Mouse (Mus musculus) layer of hippocampus, adult 18-20 months (tissue): ENCODE measurements around the gene Neurl1a. TPM values are rescaled to one million over a fixed set of nuclear protein-coding genes. Genes with fewer than 3 reads are reported as not detected.
A peak's percentile ranks its signal among the peaks of the same experiment; 100 is the strongest.

ENCODE experiments used
- DNase-seq, 2 experiments: peaks; one replicate each; pipeline ENCODE4 v3.0.0; 2022; ENCODE audit warnings: low spot score in 2 of 2
- total RNA-seq, 2 experiments: library from RNA; stranded (reverse); gene quantifications; 2 replicates each; pipeline ENCODE4 v1.2.3; 2021

Gene Neurl1a
- total RNA-seq, 2 experiments from 2014 or later, result 194 to 204 TPM

DNA sequence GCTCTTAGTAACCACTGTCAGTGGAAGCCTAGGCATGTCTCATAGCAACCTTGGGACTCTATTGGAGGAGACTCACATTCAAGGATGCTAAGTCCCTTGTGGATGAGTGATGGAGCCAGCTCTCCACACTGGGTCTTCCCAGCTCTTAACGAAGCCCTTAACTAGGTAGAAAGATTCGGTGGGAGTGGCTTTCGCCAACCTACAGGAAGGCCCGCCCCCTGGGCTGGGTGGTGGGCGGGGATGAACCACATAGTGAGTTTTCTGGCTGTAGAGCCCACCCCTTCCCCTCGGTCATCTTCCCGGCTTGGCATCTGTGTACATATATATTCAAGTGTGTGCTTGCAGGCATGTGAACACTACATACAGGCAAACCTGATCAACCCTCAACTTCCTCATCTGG, 62.3 kb downstream of the Neurl1a start:
- no peak for DNase-seq

DNA sequence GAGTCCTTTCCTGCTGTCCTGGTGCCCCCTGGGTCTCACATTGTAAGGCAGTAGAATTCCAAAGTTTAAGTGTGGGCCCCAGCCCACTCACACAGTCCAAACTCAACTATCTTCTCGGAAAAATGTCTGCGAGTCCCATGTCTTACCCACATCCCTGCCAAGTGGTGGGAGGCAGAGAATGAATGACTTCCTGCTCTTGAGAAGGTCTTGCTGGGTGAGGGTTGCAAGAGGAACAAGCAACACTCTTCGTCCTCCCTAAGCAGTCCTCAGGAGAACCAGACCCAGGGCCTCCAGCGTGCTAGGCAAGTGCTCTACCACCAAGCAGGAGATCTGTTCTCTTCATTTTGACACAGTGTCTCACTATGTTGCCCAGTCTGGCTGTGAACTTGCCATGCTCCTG, 63.6 kb downstream of the Neurl1a start:
- DNase-seq, result no peak

DNA sequence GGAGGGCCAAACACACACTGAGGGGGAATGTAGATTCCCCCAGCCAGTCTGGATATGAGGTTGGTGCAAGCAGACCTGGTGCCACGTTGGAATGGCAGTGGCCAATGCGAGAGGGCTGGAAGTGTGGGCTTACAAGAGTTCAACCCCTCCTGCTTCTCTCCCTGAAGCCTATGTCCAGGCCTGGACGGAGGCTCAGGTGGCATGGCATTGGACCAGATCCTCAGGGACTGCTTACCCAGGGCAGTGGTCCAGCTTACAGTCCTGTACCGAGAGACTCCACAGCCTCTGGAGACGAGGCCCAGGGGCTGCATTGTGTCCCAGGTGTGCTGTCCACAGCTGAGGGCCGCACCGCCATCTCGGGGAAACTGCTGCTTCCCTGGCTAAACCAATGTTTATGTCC, 66.9 kb downstream of the Neurl1a start:
- no peak for DNase-seq

DNA sequence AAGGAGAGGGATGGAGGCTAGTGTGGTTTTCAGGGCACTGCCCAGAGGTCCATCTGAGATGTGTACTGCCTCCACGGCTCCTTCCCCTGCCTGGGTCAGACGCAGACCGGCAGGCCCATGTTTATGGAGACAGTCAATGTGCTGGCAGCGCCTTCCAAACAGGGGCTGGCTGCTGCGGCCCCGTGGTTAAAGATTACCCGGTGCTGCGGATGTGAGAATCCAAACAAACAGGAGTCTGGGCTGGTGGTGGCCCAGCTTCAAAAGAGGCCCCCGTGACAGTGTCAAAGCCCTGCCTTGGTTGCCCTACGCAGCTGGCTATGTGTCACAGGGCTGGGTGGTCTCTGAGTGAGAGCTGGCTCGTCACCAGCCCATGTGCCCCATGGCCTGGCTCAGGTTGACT, 69.2 kb downstream of the Neurl1a start:
- no peak for DNase-seq

DNA sequence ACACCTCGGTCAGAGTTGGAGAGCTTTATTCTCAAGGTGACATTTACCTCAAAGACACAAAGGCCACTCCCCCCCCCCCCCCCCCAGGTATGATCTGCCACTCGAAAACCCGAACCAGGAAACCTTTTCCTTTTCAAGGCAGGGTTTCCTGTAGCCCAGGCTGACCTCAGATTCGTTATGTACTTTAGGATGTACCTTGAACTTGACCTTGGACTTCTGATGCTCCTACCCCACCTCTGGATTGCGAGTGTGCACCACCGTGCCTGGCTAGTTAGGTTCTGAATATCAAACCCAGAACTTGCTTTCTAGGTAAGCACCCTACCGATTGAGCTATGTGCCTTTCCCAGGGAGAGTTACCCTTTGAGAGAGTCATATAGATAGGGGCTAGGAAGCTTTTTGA, 69.7 kb downstream of the Neurl1a start:
- no peak for DNase-seq

DNA sequence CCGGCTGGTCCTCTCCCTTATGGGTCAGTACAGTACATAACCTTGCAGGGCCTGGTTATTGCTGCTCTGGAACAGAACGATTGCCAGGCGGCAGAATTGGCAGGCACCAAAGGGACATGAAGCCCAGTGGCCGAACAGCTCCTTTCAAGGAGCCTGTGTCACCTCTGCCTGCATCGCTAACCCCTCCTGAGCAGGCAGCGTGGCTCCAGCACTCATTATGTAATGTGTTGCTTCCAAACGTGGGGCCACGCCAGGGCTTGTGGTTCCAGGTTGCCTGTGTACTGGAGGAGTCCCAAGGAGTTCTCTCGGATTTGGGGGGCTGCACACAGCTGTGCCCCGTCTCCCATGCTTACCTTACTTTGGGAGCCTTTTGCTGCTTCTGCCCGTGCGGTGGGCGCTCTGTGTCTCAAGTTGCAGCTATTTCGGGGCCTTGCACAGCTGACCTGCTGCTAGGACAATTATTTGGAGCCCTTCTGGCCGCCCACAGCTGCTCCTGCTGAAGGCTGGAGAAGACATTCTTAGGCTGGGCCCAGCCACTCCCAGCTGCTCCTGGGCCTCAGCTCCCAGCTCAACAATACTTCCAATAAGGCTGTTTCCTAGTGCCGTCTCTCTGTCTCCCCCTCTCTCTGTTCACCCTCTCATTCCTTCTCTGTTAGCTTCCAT, 70.4 kb downstream of the Neurl1a start:
- no peak for DNase-seq

DNA sequence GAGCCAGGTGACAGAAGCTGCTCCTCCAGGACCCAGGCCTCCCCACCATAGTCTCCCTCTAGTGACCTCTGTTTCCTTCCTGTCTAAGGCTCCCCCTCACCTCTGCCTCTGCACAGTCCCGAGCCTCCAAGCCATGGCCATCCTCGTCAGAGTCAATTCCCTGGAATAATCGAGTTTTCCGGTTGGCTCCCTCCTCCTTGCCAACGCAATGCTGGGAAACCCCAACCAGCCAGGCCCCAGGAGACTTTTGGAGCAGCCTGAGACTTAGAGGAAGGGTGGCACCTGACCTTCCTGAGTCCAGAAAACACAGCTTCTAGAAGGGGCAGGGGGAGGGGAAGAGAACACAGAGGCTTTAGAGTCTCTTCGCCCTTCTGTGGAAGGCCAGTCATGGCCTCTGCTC, 72.3 kb downstream of the Neurl1a start:
- DNase-seq, result no peak

DNA sequence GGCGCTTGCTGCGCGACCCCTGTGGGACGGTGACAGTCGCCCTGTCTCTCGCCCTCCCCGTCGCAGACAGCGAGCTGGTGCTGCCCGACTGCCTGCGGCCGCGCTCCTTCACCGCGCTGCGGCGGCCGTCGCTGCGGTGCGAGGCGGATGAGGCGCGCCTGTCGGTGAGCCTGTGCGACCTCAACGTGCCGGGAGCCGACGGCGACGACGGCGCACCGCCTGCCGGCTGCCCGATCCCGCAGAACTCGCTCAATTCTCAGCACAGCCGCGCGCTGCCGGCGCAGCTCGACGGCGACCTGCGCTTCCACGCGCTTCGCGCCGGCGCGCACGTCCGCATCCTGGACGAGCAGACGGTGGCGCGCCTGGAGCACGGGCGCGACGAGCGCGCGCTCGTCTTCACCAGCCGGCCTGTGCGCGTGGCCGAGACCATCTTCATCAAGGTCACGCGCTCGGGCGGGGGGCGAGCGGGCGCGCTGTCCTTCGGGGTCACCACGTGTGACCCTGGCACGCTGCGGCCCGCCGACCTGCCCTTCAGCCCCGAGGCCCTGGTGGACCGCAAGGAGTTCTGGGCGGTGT, 74.5 kb downstream of the Neurl1a start:
- DNase-seq, result no peak

DNA sequence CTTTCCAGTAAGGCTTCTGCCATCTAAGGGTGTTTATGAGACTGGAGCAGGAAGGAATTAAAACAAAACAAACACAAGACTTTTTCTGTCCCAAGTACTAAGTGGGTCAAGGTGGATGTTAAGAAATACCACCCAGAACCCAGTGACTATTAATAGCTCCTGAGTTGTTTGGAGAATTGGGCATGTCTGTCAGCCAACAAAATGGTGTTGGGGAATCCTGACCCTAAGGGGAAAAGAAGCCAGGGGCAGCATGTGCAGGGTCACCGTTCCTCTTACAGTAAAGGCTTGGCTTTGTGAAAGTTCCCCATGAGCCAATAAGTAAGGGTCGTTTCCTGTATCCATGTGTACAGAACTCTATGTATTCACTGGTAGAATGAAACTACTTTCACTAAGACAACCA, 76.4 kb downstream of the Neurl1a start:
- no peak for DNase-seq

DNA sequence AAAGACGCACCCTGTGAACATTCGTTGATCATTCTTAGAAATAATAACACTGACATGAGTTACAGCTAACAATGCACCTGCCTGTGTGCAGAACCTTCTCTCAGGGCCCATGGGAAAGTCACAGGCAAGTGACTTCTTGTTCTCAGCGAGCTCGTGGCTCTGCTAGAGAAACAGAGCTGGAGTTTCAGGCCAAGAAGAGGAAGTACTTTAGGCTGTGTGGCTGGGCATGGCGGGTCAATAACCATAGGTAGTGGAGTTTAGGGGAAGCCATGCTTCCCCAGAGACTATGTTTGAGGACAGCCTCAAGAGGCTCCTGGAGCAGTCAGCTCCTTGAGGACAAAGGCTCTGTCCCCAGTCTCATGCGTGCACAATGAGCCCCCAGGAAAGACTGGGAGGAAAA, 77.3 kb downstream of the Neurl1a start:
- no peak for DNase-seq

DNA sequence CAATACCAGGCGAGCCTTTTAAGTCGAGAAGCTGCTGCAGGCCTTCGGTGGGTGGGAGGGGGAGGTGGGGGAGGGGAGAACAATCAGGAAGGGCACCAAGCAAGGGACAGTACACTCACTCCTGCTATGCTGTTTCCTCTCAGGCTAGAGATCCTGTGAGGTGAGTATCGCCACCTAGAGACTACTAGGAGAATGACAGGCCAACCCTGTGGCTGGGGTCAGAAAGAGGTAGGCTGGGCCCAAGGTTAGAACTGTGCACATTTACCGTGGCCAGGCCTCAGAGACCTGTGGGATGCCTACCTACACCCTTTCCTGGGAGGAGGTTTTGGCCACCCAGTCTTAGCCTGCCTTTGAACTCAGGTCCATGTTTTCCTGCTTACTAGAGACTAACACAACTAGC, 81.0 kb downstream of the Neurl1a start:
- no peak for DNase-seq

DNA sequence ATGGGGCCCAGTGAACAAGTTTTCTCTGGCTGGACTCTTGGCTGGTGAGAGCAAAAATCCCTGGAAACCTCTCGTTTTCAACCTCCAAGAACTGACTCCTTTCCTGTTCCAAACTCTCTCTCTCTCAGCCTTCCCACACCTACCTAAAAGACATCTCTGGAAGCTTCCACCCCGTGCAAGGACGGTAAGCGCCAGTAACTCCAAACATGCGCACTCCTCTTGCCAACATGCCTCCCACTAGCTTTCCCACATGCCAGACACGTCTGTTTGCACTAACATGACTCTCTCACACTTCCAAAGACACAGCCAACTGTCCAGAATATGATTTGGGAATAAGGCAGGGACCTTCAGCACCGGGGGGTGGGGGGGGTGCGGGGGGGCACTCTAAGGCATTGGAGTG, 82.6 kb downstream of the Neurl1a start:
- peak; percentile 59 to 75 for DNase-seq

DNA sequence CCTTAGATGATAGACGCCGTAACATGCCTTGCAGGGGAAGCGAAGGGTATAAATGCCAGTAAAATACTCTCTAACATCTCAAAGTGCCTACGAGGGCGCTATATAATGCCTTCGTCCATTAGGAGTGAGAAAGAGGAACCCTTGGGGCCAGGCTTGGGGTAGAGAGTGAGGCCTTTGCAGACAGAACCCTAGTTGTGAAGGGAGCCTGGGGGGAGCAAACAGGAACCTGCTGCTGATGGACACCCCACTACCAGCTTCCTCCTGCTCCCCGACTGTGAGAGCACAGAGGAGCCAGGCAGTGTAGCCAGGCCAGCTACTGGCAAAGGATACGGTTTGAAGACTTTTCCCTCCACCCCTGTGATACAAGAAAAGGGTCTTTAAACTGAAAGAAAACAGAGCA, 85.0 kb downstream of the Neurl1a start:
- DNase-seq, result no peak

DNA sequence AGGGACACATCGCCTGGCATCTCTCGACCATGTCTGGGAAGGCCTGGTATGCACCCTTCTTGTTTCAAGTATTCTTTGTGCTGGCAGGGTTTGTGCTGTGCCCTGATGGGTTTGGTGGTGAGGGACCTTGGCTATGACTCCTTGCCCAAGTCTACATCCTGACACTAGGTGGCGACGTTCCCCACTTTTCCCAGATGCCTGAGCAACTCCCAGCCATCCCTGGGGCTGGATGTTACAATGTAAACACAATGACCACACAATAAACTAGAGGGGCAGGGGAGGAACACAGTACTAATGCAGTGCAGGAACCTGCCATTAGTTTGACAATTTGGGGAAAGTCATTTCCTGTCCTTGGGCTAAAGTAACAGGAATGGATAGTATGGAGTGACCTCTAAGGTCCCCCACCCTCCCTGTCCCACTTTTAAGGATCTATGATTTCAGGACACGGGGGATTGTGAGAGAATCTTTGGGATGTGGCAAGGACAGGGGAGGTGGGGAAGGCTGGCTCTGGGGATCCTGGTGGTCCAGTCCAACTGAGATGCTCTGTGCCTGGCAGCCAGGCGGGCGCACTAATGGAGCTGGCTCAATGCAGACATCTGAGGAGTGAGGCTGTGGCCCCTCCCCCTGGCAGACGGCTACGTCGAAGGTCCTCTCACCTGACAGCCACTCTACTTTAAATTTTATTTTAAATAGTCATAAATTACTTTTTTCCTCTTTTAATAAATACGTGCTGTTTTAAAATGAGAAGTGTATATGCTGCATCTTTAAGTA, 85.9 kb downstream of the Neurl1a start:
- DNase-seq, result peak in 1 of 2 experiments; percentile 86

DNA sequence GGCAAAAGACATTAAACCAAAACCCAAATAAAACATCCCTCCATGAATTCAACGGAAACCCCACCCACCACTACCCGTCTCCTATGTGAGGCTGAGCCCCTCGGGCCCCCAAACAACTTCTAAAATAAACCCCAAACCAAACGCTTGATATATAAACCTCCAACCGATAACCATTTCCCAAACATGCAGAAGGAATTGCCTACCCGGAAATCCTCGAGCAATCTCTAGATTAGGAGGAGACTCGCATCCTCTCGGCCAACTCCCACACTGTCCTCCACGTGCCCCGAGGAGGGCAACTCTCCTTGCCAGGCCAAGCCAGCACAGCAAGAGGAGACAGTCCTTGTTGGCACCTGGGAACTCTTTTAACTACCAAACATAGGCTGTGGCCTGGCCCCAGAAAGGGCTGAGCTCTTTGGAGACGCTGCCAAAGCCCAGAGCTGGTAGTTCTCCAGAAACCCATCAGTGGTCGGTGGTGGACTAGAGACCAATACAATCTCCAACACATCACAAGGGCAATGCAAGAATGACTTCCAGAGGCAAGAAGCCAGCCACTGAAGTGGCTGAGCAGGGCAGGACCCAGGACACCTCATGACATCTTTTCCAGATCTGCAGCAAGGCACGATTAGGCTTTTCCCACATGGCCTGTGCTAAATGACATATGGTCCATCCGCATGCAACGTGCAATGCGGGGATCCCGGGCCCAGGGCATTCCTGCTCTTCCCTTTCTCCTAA, 87.6 kb downstream of the Neurl1a start:
- no peak for DNase-seq

DNA sequence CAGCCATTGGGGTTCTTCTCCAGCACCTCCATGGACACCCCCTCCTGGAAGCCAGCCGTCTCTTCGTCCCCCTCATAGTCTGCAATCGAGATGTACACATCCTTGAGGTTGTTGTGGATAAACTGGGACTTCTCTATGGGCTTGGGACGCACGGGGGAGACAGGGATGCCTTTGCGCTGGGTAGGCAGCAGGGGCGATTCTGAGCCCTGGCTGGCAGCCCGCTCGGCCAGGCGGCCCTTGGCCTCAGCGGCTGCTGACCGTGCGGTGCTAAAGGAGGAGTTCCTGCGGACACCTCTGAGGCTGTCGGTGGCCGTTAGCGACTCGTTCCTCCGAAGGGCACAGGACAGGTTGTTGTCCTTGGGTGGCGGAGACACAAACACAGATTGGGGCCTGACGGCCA, 88.4 kb downstream of the Neurl1a start:
- DNase-seq, result no peak

DNA sequence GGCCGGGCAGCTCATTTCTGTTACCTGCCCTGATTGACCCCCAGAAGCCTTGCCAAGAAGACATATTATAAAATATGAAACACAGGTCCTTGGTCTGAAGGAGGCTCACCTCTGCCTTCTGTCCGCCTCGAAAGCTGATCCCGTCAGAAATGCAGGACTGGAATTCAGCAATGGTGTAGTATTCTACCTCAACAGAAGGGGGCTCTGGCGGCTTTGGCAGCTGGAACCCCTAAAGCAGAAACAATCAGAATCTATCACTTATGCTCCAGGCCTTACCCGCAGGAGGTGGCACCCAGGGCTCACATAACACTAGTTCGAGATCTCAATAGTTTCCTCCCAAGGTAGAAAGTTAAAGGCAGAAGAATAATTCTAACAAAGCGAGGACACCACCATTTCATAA, 91.1 kb downstream of the Neurl1a start:
- no peak for DNase-seq

DNA sequence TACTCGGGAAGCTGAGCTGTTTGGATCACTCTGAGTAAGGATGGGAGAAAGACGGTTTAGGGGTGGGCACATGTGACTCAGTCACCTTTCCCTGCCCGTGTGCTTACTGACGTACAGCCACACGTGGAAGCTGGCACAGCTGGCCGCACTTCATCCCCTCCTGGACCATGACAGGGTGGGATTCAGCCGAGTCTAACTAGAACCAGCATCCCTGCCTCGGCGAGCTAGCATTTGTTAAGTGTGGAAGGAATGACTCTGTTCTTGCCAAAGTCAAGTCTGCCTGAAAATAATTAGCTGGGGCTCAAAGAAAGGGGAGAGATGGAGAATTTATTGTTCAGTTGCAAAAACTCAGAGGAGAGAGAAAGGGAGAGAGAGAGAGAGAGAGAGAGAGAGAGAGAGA, 91.9 kb downstream of the Neurl1a start:
- DNase-seq, result no peak

DNA sequence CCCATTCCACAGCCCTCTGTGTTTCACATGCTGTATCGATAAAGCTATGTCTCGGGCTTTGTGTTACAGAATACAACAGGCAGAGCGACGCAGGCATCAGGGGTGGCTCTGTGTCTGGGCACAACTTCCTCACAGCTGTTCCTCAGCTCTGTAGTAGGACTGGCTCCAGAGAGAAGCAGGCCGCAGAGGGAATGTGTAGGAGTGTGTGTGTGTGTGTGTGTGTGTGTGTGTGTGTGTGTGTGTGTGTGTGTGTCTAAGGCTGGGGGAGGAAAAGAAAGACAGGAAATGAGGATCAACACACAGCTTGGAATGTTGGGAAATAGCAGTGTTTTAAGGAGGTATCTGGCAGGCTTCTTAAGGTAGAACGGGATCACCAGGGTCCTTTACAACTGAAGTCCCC, 98.1 kb downstream of the Neurl1a start:
- DNase-seq, result peak; percentile 66 to 78

DNA sequence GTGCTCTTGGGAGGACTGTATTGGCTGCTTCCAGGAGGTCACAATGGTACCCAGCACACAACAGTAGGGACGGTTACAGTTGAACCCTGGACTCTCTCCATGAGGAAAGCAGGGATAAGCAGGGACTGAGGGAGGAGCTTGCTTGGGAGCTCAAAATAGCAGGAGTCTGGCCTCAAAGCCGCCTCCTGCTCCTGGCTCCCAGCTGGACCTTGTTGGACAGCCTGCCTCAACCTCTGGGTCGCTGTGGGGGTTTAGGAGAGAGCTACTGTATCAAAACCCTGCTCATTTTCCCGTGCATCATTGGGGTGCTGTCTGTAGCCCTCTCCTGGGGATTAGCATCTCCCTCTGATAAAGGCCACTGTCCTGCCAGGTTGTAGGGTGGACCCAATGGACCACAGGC, 100.8 kb downstream of the Neurl1a start:
- no peak for DNase-seq

DNA sequence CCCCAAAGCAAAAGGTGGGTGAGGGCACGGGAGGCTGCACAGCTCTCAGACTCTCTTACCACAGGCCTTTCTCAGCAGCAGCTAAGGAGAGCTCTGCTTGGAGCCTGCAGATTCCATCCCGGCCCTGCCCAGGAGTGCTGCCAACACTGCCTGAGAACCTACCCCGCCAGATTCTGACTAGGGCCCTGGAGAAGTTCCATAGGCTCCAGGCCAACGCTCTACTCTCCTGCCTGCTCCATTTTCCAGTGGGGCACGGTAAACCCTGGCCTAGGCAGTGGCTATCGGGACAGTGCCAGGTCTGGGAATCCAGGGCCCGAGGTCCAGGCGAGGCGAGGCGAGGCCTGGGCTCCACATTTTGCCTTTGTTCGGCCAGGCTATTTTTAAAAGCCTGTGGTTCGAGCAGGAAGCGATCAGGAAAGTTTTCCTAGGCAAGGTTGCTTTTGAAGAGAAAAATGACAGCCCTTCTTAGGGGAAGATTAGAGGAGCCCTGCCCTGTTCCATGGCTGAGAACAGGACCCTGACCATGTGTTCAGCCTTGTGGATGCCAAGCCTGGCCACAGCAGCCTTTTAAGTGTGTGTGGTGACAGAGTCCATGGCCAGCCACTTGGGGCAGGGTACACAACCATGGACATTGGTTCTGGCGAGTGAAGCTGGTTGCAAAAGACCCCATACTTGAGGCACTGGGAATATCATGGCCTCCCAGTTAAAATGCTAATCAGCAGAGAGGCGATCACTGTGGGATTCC, 101.3 kb downstream of the Neurl1a start:
- peak; percentile 81 to 92 for DNase-seq
